25 mouse cellular contexts compared by ENCODE assay signal in the genomic region with DNA sequence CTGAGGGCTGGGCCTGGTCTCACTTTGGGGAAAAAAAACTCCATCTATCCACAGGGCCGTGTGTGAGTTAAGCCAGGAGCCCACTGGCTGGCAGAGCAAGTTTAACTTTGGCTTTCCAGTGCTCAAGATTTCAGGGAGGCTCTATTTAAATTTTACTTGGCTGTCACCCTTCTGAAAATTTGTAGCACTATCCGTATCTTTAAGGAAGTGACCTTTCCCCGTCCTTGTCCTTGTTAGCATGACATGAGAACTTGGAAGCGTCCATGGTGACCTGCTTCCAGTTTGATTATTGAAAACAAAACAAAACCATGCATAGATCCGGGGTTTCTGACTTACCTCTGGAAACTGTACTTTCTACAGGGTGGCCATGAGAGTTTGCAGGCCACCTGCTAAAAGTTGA. TPM values are rescaled to one million over a fixed set of nuclear protein-coding genes. Genes with fewer than 3 reads are reported as not detected.
A peak's percentile ranks its signal among the peaks of the same experiment; 100 is the strongest.
DNase-seq lines count a peak whose midpoint lies in the region; ATAC-seq and TF ChIP-seq lines count a peak whose summit lies in the region.
"Had no signal": no experiment of that assay in that cellular context is flagged by ENCODE, and none has a peak within 500 bp of the region (broad histone marks: within the 10 kb centered on the region; RNA-seq: fewer than 3 reads in every experiment).

No protein-coding gene starts in this region.

- WGBS in heart, embryonic 14.5 days = 10% methylated on average over 5 of the region's 5 CpGs
- 54% methylated on average over 5 of the region's 5 CpGs for WGBS in liver, postnatal 0 days (ENCODE audit: insufficient replicate concordance)
- WGBS in liver, embryonic 11.5 days = 61% methylated on average over 5 of the region's 5 CpGs
- WGBS in forebrain, embryonic 15.5 days = 80% methylated on average over 5 of the region's 5 CpGs

- no peaks in the 10 kb centered on the region for H3K9me3 ChIP-seq in heart, embryonic 14.5 days (ENCODE audit: control insufficient read depth, low read length)
- H3K9me3 ChIP-seq in liver, postnatal 0 days (ENCODE audit: low read length) = no peaks in the 10 kb centered on the region
- no peaks in the 10 kb centered on the region for H3K9me3 ChIP-seq in liver, embryonic 11.5 days (ENCODE audit: control insufficient read depth, low read length)
- no peaks in the 10 kb centered on the region for H3K9me3 ChIP-seq in forebrain, embryonic 15.5 days
- H3K9me3 ChIP-seq: forebrain, embryonic 13.5 days; hindbrain, embryonic 15.5 days; limb, embryonic 13.5 days; midbrain, embryonic 10.5 days; neural tube, embryonic 13.5 days had no signal

- no peaks in the 10 kb centered on the region; the same call in 1 of the 2 replicates for H3K27me3 ChIP-seq in heart, embryonic 14.5 days (ENCODE audit: control insufficient read depth, insufficient read depth, low read length)
- H3K27me3 ChIP-seq in liver, postnatal 0 days (ENCODE audit: insufficient read depth, low read length) = no peaks in the 10 kb centered on the region
- no peaks in the 10 kb centered on the region for H3K27me3 ChIP-seq in liver, embryonic 11.5 days (replicated peaks; ENCODE audit: control insufficient read depth, insufficient read depth, low read length)
- no peaks in the 10 kb centered on the region for H3K27me3 ChIP-seq in forebrain, embryonic 15.5 days
- H3K27me3 ChIP-seq: forebrain, embryonic 13.5 days; hindbrain, embryonic 15.5 days; limb, embryonic 13.5 days; neural tube, embryonic 13.5 days had no signal

- peak; percentile 85 for DNase-seq in heart, adult 11 months
- no peak for DNase-seq in heart, postnatal 4 days
- no peak for DNase-seq in heart, postnatal 14 days
- no peak for DNase-seq in liver, postnatal 0 days
- DNase-seq in liver, embryonic 11.5 days (ENCODE audit: low spot score) = no peak
- DNase-seq: cerebellum, adult 8-10 months; cerebellum, postnatal 36 days; gastrocnemius, postnatal 10 days; kidney, adult 9 months; kidney, postnatal 14 days; layer of hippocampus, postnatal 36 days; lung, adult 18-20 months; lung, postnatal 10 days; retina, postnatal 1 day; right cerebral cortex, postnatal 25 days; spleen, adult 18-20 months had no signal

- no peak; the same call in 1 of the 2 replicates for ATAC-seq in heart, embryonic 14.5 days (ENCODE audit: insufficient number of reproducible peaks, insufficient read depth, low FRiP score, low read depth)
- ATAC-seq in liver, postnatal 0 days = no peak
- no peak for ATAC-seq in liver, embryonic 11.5 days (replicated peaks; ENCODE audit: low FRiP score)
- ATAC-seq in forebrain, embryonic 15.5 days (replicated peaks) = no peak
- ATAC-seq: forebrain, embryonic 13.5 days; midbrain, embryonic 16.5 days had no signal

- H3K4me2 ChIP-seq in heart, embryonic 14.5 days (ENCODE audit: low read length) = 0 out of 2 replicates have a peak overlapping the region, but pooled peaks have one; percentile 16
- no peak overlapping the region for H3K4me2 ChIP-seq in liver, postnatal 0 days (ENCODE audit: low read depth, low read length)
- no peak overlapping the region for H3K4me2 ChIP-seq in liver, embryonic 11.5 days
- H3K4me2 ChIP-seq in forebrain, embryonic 15.5 days (replicated peaks) = no peak overlapping the region
- H3K4me2 ChIP-seq: forebrain, embryonic 13.5 days; hindbrain, embryonic 15.5 days; limb, embryonic 13.5 days; neural tube, embryonic 13.5 days had no signal

- no peak for TF ChIP-seq CTCF in liver, postnatal 0 days (IDR thresholded peaks at IDR 0.05; ENCODE audit: low read depth)

- H3K27ac ChIP-seq in heart, embryonic 14.5 days (replicated peaks in 1 of 2; ENCODE audit: control insufficient read depth in 1 of 2, insufficient read depth in 1 of 2, low read depth in 2 of 2, low read length in 2 of 2) = peak overlapping the region; percentile 63 to 64
- H3K27ac ChIP-seq in liver, postnatal 0 days (ENCODE audit: low read depth) = peak overlapping the region; percentile 72; the same call in 1 of the 2 replicates
- H3K27ac ChIP-seq in liver, embryonic 11.5 days (ENCODE audit: low read depth, low read length) = no peak overlapping the region
- H3K27ac ChIP-seq in forebrain, embryonic 15.5 days (replicated peaks) = no peak overlapping the region
- H3K27ac ChIP-seq: forebrain, embryonic 13.5 days; hindbrain, embryonic 15.5 days; limb, embryonic 13.5 days; midbrain, embryonic 10.5 days; neural tube, embryonic 13.5 days had no signal

- intact Hi-C loops in heart, postnatal 14 days (cut with DNase I) = loop anchor here (2.0 kb wide), 1 partner anchor 14 kb away; no protein-coding TSS in a partner anchor

- H3K9ac ChIP-seq in heart, embryonic 14.5 days (ENCODE audit: low read length) = no peak overlapping the region
- no peak overlapping the region for H3K9ac ChIP-seq in liver, postnatal 0 days (replicated peaks)
- H3K9ac ChIP-seq in liver, embryonic 11.5 days (ENCODE audit: low read depth, low read length) = no peak overlapping the region
- H3K9ac ChIP-seq in forebrain, embryonic 15.5 days (replicated peaks) = no peak overlapping the region
- H3K9ac ChIP-seq: forebrain, embryonic 13.5 days; hindbrain, embryonic 15.5 days; limb, embryonic 13.5 days; neural tube, embryonic 13.5 days had no signal

- H3K36me3 ChIP-seq in heart, embryonic 14.5 days (ENCODE audit: control insufficient read depth, insufficient read depth, low read length) = no peaks in the 10 kb centered on the region
- H3K36me3 ChIP-seq in liver, postnatal 0 days (replicated peaks; ENCODE audit: insufficient read depth, low read length) = 0 out of 2 replicates have a peak, but pooled peaks cover 2% of the 10 kb centered on the region
- no peaks in the 10 kb centered on the region for H3K36me3 ChIP-seq in liver, embryonic 11.5 days (ENCODE audit: control insufficient read depth, insufficient read depth, low read length)
- H3K36me3 ChIP-seq in forebrain, embryonic 15.5 days = no peaks in the 10 kb centered on the region
- H3K36me3 ChIP-seq: hindbrain, embryonic 15.5 days; limb, embryonic 13.5 days; midbrain, embryonic 10.5 days; neural tube, embryonic 13.5 days had no signal

- H3K4me1 ChIP-seq in heart, embryonic 14.5 days (ENCODE audit: control insufficient read depth in 2 of 2, insufficient read depth in 2 of 2, low read length in 2 of 2) = peaks cover 19 to 38% of the 10 kb centered on the region in 2 experiments
- peaks cover 37% of the 10 kb centered on the region for H3K4me1 ChIP-seq in liver, postnatal 0 days (ENCODE audit: insufficient read depth)
- H3K4me1 ChIP-seq in liver, embryonic 11.5 days (replicated peaks; ENCODE audit: control insufficient read depth, insufficient read depth, low read length) = peaks cover 5% of the 10 kb centered on the region; the same call in 1 of the 2 replicates
- H3K4me1 ChIP-seq in forebrain, embryonic 15.5 days = no peaks in the 10 kb centered on the region
- H3K4me1 ChIP-seq: forebrain, embryonic 13.5 days; midbrain, embryonic 10.5 days had no signal

- no peak for TF ChIP-seq EP300 in liver, postnatal 0 days (IDR thresholded peaks at IDR 0.05; ENCODE audit: low read depth)

- H3K4me3 ChIP-seq in heart, embryonic 14.5 days (ENCODE audit: control insufficient read depth in 1 of 2, insufficient read depth in 1 of 2, low read depth in 1 of 2, low read length in 2 of 2) = no peak overlapping the region
- no peak overlapping the region for H3K4me3 ChIP-seq in liver, postnatal 0 days (ENCODE audit: low read depth, low read length)
- H3K4me3 ChIP-seq in liver, embryonic 11.5 days (ENCODE audit: low read depth, low read length) = no peak overlapping the region
- H3K4me3 ChIP-seq in forebrain, embryonic 15.5 days = no peak overlapping the region
- H3K4me3 ChIP-seq: forebrain, embryonic 13.5 days; hindbrain, embryonic 15.5 days; limb, embryonic 13.5 days; midbrain, embryonic 10.5 days; myocyte; neural tube, embryonic 13.5 days had no signal

RNA-seq across cellular contexts. Expression of a gene that starts 17.3 kb away (rescaled TPM):
- 100 to 1,000 TPM; 112 to 123 TPM for total RNA-seq in heart, postnatal 4 days (2021)
- 13.7 and 15.6 TPM in 2 replicates for polyA plus RNA-seq in heart, embryonic 14.5 days (2014; fragmentation: Nextera tagmentation; extraction: Ambion mirVana)
- 100 to 1,000 TPM; 259 to 278 TPM for total RNA-seq in heart, postnatal 14 days (2021)
- polyA plus RNA-seq in liver, postnatal 0 days (2015; fragmentation: Nextera tagmentation; extraction: Ambion mirVana) = 7.5 and 8.2 TPM in 2 replicates
- 7.3 and 8.1 TPM in 2 replicates for polyA plus RNA-seq in liver, embryonic 11.5 days (2014; fragmentation: Nextera tagmentation; extraction: Ambion mirVana)
- 3.8 and 4.0 TPM in 2 replicates for polyA plus RNA-seq in forebrain, embryonic 15.5 days (2015; fragmentation: Nextera tagmentation; extraction: Ambion mirVana)

Comparison
In these comparisons a context has a peak if more than half of its experiments do, and no peak if none do; other contexts are left out.
1. H3K27ac ChIP-seq: peak in heart, embryonic 14.5 days (2 of 2) and liver, postnatal 0 days (single experiment); none in liver, embryonic 11.5 days (single experiment) and forebrain, embryonic 15.5 days (single experiment).